Mouse (Mus musculus): Measurements from ENCODE around the gene Wnk2. TPM values are rescaled to one million over a fixed set of nuclear protein-coding genes. Genes with fewer than 3 reads are reported as not detected.

Gene Wnk2
- polyA plus RNA-seq, 1 experiment from 2014 or later, result 5.1 TPM

DNA sequence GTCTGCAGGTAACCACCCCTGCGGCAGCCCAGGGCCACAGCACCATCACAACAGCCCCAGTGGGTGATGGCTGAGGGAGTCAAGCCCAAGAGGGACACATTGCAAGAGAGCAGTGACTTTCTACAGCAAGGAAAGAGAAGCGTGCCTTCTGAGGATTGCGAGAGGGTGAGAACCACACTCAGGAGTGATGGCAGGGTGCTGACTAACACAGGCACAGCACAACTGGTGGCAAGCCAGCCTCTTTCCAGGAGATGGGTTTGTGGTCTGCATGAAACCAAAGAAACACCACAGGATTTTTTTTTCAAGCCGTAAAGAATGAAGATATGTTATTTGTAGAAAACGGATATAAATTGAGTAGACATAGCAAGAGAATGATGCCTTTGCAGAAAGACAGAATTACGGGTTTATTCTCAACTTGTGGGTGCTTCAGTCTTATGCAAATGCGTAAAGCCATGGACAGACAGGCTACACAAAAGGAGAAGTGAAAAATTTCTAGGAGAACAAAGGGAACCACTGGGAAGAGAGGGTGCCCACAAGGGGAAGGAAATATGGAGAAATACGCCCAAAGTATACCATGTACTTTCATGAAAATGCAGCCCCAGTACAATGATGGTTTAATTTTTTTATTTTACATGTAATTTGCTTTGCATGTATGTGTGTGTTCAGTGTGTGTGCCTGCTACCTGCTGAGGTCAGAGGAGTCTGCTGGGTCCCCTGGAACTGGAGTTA is 39.5 kb downstream of the Wnk2 start:
- H3K4me2 ChIP-seq (ENCODE audit: low read length), result no peak overlapping the region
- H3K36me3 ChIP-seq (ENCODE audit: control insufficient read depth, insufficient read depth, low read length), result no peaks in the 10 kb centered on the region
- DNase-seq (ENCODE audit: low spot score), result no peak
- no peak overlapping the region for H3K9ac ChIP-seq (ENCODE audit: low read length)
- no peaks in the 10 kb centered on the region for H3K27me3 ChIP-seq (replicated peaks; ENCODE audit: control insufficient read depth, insufficient read depth, low read length)
- 86% methylated on average over 8 of the region's 8 CpGs for WGBS
- H3K4me3 ChIP-seq (ENCODE audit: low read depth, low read length), result no peak overlapping the region
- H3K4me1 ChIP-seq (replicated peaks; ENCODE audit: control insufficient read depth, insufficient read depth, low read length), result peaks cover 10% of the 10 kb centered on the region
- peaks cover 2% of the 10 kb centered on the region; the same call in 1 of the 2 replicates for H3K9me3 ChIP-seq (ENCODE audit: control insufficient read depth, low read length)
- no peak for ATAC-seq (replicated peaks; ENCODE audit: low FRiP score, low TSS enrichment, low read depth)
- H3K27ac ChIP-seq (ENCODE audit: low read depth), result no peak overlapping the region

DNA sequence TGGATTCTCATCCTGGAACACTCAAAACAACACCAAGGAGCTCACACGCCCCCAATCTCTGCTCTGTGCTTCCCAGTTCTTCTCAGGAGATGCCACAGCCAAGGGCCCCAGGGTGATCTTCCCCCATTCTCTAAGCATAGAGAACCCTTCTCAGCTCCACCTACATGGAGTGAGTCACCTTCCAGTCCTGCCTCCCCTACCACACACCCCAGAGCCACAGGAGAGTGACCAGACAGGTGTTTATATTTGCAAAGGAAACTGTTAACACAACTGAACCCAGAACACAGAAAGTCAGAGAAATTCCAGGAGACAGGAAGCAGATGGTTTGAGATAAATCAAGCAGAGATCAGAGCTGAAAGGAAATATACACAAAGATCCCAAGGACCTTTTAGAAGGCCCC is 43.9 kb downstream of the Wnk2 start:
- Histone ChIP-seq H3K4me3 (ENCODE audit: low read depth, low read length) (no peak overlapping the region), H3K4me1 (replicated peaks; ENCODE audit: control insufficient read depth, insufficient read depth, low read length) (peaks cover 27% of the 10 kb centered on the region), H3K27me3 (replicated peaks; ENCODE audit: control insufficient read depth, insufficient read depth, low read length) (no peaks in the 10 kb centered on the region), H3K9ac (ENCODE audit: low read length) (no peak overlapping the region), H3K27ac (ENCODE audit: low read depth) (peak overlapping the region; percentile 19; the same call in 1 of the 2 replicates), H3K36me3 (ENCODE audit: control insufficient read depth, insufficient read depth, low read length) (no peaks in the 10 kb centered on the region), H3K9me3 (ENCODE audit: control insufficient read depth, low read length) (peaks cover 2% of the 10 kb centered on the region; the same call in 1 of the 2 replicates), H3K4me2 (ENCODE audit: low read length) (no peak overlapping the region)
- WGBS, result 27% methylated on average over 1 of the region's 1 CpGs
- no peak for ATAC-seq (replicated peaks; ENCODE audit: low FRiP score, low TSS enrichment, low read depth)
- DNase-seq (ENCODE audit: low spot score), result no peak

DNA sequence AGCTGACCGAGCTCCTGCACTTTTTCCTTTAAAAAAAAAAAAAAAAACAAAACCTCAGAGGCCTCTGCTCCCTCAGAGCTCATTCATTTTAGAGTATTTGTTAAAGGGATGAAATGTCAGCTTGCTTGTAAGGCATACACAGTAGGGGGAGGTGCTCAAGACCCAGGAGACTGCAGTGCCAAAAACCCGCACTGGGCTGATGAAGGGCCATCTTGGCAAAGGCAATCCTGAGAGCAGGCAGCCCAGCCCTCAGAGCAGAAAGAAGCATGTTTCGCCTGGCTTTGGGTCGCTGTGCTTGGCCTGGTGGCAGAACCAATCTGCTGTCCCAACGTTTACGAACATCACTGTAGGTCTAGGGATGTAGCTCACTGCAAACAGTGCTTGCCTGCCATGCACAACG is 44.6 kb downstream of the Wnk2 start:
- H3K27ac ChIP-seq (ENCODE audit: low read depth), result peak overlapping the region; percentile 19; the same call in 1 of the 2 replicates
- 54% methylated on average over 7 of the region's 7 CpGs for WGBS

DNA sequence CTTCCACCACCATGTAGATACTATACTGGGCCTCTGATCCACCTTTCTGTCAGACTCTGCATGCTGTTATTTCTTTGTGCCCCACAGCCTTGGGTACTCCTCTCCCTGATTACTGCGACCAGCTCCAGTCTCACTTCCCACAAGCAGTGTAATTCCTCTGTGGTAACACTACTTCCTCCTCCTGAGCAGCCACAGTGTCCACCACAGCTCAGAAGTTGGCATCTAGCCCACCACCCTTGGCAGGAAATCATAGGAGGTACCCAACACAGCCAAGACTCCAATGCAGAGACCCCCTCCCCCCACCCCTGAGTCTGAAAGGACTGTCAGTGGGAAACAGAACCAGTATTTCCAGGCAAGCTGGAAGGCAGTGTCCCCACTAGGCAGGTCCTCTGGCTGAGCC is 47.4 kb downstream of the Wnk2 start:
- ATAC-seq (replicated peaks; ENCODE audit: low FRiP score, low TSS enrichment, low read depth), result no peak
- Histone ChIP-seq H3K9me3 (ENCODE audit: control insufficient read depth, low read length) (no peaks in the 10 kb centered on the region), H3K9ac (ENCODE audit: low read length) (no peak overlapping the region), H3K36me3 (ENCODE audit: control insufficient read depth, insufficient read depth, low read length) (no peaks in the 10 kb centered on the region), H3K4me1 (replicated peaks; ENCODE audit: control insufficient read depth, insufficient read depth, low read length) (peaks cover 27% of the 10 kb centered on the region), H3K4me2 (ENCODE audit: low read length) (no peak overlapping the region), H3K4me3 (ENCODE audit: low read depth, low read length) (no peak overlapping the region), H3K27ac (ENCODE audit: low read depth) (no peak overlapping the region), H3K27me3 (replicated peaks; ENCODE audit: control insufficient read depth, insufficient read depth, low read length) (no peaks in the 10 kb centered on the region)
- DNase-seq (ENCODE audit: low spot score), result no peak
- WGBS, result 81% methylated on average over 1 of the region's 1 CpGs

More for the DNA sequence above, 44.6 kb downstream of the Wnk2 start:
- Histone ChIP-seq H3K27me3 (replicated peaks; ENCODE audit: control insufficient read depth, insufficient read depth, low read length) (no peaks in the 10 kb centered on the region), H3K4me1 (replicated peaks; ENCODE audit: control insufficient read depth, insufficient read depth, low read length) (peaks cover 27% of the 10 kb centered on the region), H3K9me3 (ENCODE audit: control insufficient read depth, low read length) (peaks cover 2% of the 10 kb centered on the region; the same call in 1 of the 2 replicates), H3K9ac (ENCODE audit: low read length) (no peak overlapping the region), H3K4me3 (ENCODE audit: low read depth, low read length) (no peak overlapping the region), H3K36me3 (ENCODE audit: control insufficient read depth, insufficient read depth, low read length) (no peaks in the 10 kb centered on the region), H3K4me2 (ENCODE audit: low read length) (no peak overlapping the region)
- DNase-seq (ENCODE audit: low spot score) (no peak), ATAC-seq (replicated peaks; ENCODE audit: low FRiP score, low TSS enrichment, low read depth) (no peak)

DNA sequence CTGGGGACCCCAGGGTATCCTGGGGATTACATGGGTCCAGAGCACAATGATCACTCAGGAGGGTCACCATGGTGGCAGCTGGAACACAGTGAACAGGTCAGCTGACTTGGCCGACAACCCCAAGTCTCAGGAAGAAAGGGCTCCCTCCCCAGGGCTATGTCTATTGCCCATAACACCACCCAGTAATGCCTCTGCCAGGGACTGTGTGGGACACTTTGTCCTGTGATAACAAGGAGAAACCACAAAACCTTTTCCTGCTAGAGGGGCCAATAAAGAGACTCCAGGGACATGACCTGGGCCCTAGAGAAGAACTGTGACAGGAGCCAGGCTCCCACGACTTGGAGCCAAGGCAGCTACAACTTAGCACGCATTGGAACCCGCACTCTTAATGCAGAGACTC is 51.0 kb downstream of the Wnk2 start:
- no peak overlapping the region for H3K9ac ChIP-seq (ENCODE audit: low read length)
- no peaks in the 10 kb centered on the region for H3K27me3 ChIP-seq (replicated peaks; ENCODE audit: control insufficient read depth, insufficient read depth, low read length)
- no peak overlapping the region for H3K4me2 ChIP-seq (ENCODE audit: low read length)
- H3K4me3 ChIP-seq (ENCODE audit: low read depth, low read length), result no peak overlapping the region
- DNase-seq (ENCODE audit: low spot score) (no peak), ATAC-seq (replicated peaks; ENCODE audit: low FRiP score, low TSS enrichment, low read depth) (no peak)
- H3K4me1 ChIP-seq (replicated peaks; ENCODE audit: control insufficient read depth, insufficient read depth, low read length), result peaks cover 14% of the 10 kb centered on the region
- H3K36me3 ChIP-seq (ENCODE audit: control insufficient read depth, insufficient read depth, low read length), result no peaks in the 10 kb centered on the region
- WGBS, result 82% methylated on average over 4 of the region's 4 CpGs
- H3K9me3 ChIP-seq (ENCODE audit: control insufficient read depth, low read length), result no peaks in the 10 kb centered on the region
- H3K27ac ChIP-seq (ENCODE audit: low read depth), result no peak overlapping the region

DNA sequence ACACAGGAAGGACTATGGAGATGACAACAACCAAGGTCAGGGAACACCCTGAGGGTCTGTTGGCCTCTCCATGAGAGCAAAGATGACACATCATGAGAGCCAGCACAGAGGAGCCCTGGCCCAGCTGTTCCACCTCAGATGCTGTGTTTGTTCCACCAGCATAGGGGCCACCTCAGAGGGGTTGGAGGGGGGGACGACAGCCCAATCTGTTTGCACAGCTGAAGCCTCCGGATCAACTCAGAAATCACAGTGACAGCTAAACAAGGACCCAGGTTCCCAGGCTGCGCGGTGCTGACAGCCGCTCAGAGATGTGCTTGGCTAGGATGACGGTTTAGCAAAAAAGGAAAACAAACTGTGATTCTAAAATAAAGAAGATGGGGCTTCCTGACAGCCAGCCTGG is 53.1 kb downstream of the Wnk2 start:
- no peaks in the 10 kb centered on the region for H3K9me3 ChIP-seq (ENCODE audit: control insufficient read depth, low read length)
- WGBS, result 52% methylated on average over 6 of the region's 6 CpGs
- H3K4me3 ChIP-seq (ENCODE audit: low read depth, low read length), result no peak overlapping the region
- ATAC-seq (replicated peaks; ENCODE audit: low FRiP score, low TSS enrichment, low read depth), result no peak
- no peaks in the 10 kb centered on the region for H3K27me3 ChIP-seq (replicated peaks; ENCODE audit: control insufficient read depth, insufficient read depth, low read length)
- no peak overlapping the region for H3K4me2 ChIP-seq (ENCODE audit: low read length)
- H3K36me3 ChIP-seq (ENCODE audit: control insufficient read depth, insufficient read depth, low read length), result no peaks in the 10 kb centered on the region
- H3K9ac ChIP-seq (ENCODE audit: low read length), result no peak overlapping the region
- no peak for DNase-seq (ENCODE audit: low spot score)
- 0 out of 2 replicates have a peak, but pooled peaks cover 3% of the 10 kb centered on the region for H3K4me1 ChIP-seq (replicated peaks; ENCODE audit: control insufficient read depth, insufficient read depth, low read length)
- no peak overlapping the region for H3K27ac ChIP-seq (ENCODE audit: low read depth)

DNA sequence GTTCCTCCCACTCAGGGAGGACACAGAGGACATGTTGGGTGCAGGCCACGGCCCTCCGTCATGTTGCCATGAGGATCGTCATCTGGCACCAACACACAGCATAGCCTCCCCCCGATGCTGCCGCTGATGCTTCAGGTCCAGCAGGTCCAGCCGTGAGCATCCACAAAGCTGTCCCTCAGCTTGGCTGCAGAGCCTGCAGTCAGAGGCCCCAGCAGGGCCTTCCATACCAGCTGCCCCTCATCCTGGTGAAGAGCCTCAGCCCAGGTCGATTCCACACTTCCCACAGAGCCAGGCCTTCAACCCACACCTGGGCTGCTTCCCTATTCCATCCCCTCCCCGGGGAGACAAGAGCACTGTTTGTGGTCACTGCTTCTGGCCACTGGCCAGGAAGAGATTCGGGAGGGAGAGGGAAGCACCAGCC is 54.3 kb downstream of the Wnk2 start:
- Histone ChIP-seq H3K4me1 (replicated peaks; ENCODE audit: control insufficient read depth, insufficient read depth, low read length) (0 out of 2 replicates have a peak, but pooled peaks cover 3% of the 10 kb centered on the region), H3K36me3 (ENCODE audit: control insufficient read depth, insufficient read depth, low read length) (no peaks in the 10 kb centered on the region), H3K9me3 (ENCODE audit: control insufficient read depth, low read length) (no peaks in the 10 kb centered on the region), H3K4me2 (ENCODE audit: low read length) (no peak overlapping the region), H3K9ac (ENCODE audit: low read length) (no peak overlapping the region), H3K4me3 (ENCODE audit: low read depth, low read length) (no peak overlapping the region), H3K27me3 (replicated peaks; ENCODE audit: control insufficient read depth, insufficient read depth, low read length) (no peaks in the 10 kb centered on the region), H3K27ac (ENCODE audit: low read depth) (no peak overlapping the region)
- DNase-seq (ENCODE audit: low spot score), result no peak
- no peak for ATAC-seq (replicated peaks; ENCODE audit: low FRiP score, low TSS enrichment, low read depth)
- WGBS, result 70% methylated on average over 9 of the region's 9 CpGs

DNA sequence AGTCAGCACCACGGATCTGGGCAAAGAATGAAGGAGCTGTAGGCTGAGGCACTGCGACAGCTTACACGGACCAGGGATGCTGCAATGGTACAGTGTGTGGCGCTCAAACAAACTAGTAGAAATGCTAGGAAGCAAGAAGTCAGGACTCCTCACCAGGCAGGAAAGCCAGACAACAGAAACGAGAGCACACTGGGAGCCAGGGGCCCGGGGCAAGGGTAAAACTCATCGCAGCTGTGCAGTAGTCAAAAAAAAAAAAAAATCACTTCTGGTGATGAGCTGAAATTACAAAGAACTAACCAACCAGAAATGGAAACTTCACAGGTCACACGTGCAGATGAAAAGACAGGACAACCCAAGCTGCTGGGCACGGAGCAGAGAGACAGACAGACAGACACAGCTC is 55.2 kb downstream of the Wnk2 start:
- H3K9me3 ChIP-seq (ENCODE audit: control insufficient read depth, low read length), result no peaks in the 10 kb centered on the region
- H3K27ac ChIP-seq (ENCODE audit: low read depth), result no peak overlapping the region
- H3K9ac ChIP-seq (ENCODE audit: low read length), result no peak overlapping the region
- DNase-seq (ENCODE audit: low spot score) (no peak), ATAC-seq (replicated peaks; ENCODE audit: low FRiP score, low TSS enrichment, low read depth) (no peak)
- peaks cover 3% of the 10 kb centered on the region; the same call in 1 of the 2 replicates for H3K4me1 ChIP-seq (replicated peaks; ENCODE audit: control insufficient read depth, insufficient read depth, low read length)
- no peaks in the 10 kb centered on the region for H3K27me3 ChIP-seq (replicated peaks; ENCODE audit: control insufficient read depth, insufficient read depth, low read length)
- no peak overlapping the region for H3K4me3 ChIP-seq (ENCODE audit: low read depth, low read length)
- H3K4me2 ChIP-seq (ENCODE audit: low read length), result no peak overlapping the region
- 73% methylated on average over 9 of the region's 9 CpGs for WGBS
- H3K36me3 ChIP-seq (ENCODE audit: control insufficient read depth, insufficient read depth, low read length), result no peaks in the 10 kb centered on the region

DNA sequence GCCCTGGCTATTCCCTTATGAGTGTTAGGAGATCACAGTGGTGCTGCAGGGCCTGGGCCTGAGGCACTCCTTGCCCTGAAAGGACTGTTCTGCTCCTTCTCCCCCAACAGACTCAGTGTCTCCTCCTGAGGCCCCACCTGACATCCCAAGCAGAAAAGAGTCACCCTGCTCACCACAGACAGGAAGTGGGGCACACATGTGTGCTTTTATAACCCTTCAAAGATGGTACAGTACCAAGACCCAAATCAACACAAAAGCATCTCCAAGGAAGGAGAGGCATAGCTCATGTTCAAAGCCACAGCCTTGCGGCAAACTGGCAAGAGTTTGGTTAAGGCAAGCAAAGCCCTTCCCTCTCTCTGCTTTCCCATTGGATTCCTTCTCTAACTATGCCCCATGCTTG is 57.6 kb downstream of the Wnk2 start:
- H3K27me3 ChIP-seq (replicated peaks; ENCODE audit: control insufficient read depth, insufficient read depth, low read length), result no peaks in the 10 kb centered on the region
- H3K9me3 ChIP-seq (ENCODE audit: control insufficient read depth, low read length), result no peaks in the 10 kb centered on the region
- H3K4me1 ChIP-seq (replicated peaks; ENCODE audit: control insufficient read depth, insufficient read depth, low read length), result peaks cover 6% of the 10 kb centered on the region; the same call in 1 of the 2 replicates
- no peak overlapping the region for H3K4me2 ChIP-seq (ENCODE audit: low read length)
- 100% methylated on average over 1 of the region's 1 CpGs for WGBS
- ATAC-seq (replicated peaks; ENCODE audit: low FRiP score, low TSS enrichment, low read depth), result no peak
- H3K9ac ChIP-seq (ENCODE audit: low read length), result no peak overlapping the region
- no peak overlapping the region for H3K4me3 ChIP-seq (ENCODE audit: low read depth, low read length)
- H3K27ac ChIP-seq (ENCODE audit: low read depth), result no peak overlapping the region
- no peaks in the 10 kb centered on the region; the same call in 1 of the 2 replicates for H3K36me3 ChIP-seq (ENCODE audit: control insufficient read depth, insufficient read depth, low read length)
- no peak for DNase-seq (ENCODE audit: low spot score)
